Mouse (Mus musculus) brain, embryonic 14.5 days (tissue): ENCODE data around the gene Ttll6.

ENCODE experiments used
- CTCF ChIP-seq: fragments of 200-500 bp; IDR thresholded peaks from 2 replicates; pipeline ENCODE4 v1.5.1; 2012; ENCODE audit warnings: inconsistent platforms, mild to moderate bottlenecking, moderate library complexity, borderline replicate concordance; ENCODE audit not compliant: insufficient read depth, insufficient read length; ENCODE audit errors: extremely low read depth
- POLR2A ChIP-seq: fragments of 200-500 bp; IDR thresholded peaks from 2 replicates; pipeline ENCODE4 v1.6.1; 2012; ENCODE audit warnings: mild to moderate bottlenecking, inconsistent platforms, borderline replicate concordance; ENCODE audit not compliant: poor library complexity, insufficient read depth, insufficient read length, severe bottlenecking; ENCODE audit errors: extremely low read depth

DNA sequence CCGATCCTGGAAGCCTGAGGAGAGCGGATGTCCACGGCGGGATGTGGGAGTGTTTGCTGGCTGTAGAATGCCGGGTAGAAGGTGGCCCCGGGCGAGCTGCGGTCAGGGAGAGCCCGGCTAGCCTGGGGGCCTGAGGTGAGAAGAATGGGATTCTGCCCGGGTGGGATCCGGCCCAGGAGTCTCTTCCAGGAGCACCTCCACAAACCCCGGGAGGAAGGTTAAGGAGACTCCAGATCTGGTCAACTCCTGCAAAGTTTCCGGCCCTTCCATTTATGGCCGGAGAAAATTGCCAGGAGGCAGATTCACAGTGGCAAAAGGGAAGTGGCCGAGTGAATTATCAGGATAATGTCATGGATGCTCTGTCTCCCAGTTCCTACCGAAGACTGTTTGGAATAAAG is 70.2 kb downstream of the Ttll6 start:
- TF ChIP-seq CTCF (no peak), POLR2A (no peak)
